Mouse (Mus musculus) midbrain, embryonic 12.5 days (tissue): ENCODE measurements around the gene Fam114a2. TPM values are rescaled to one million over a fixed set of nuclear protein-coding genes. Genes with fewer than 3 reads are reported as not detected.

Experiments
- ATAC-seq: fragments of 200-750 bp; cut with Nextera tagmentation; 2 replicates; pipeline ENCODE4 v1.8.0; 2017; ENCODE audit warnings: low read depth, moderate TSS enrichment, moderate library complexity; ENCODE audit not compliant: low FRiP score
- H3K27ac ChIP-seq: fragments of 300-500 bp; sonication (generic); replicated peaks from 2 replicates; pipeline ENCODE4 v1.5.1; 2016; ENCODE audit warnings: mild to moderate bottlenecking
- H3K27me3 ChIP-seq: fragments of 300-500 bp; sonication (generic); 2 replicates; pipeline ENCODE4 v1.6.1; 2016; ENCODE audit warnings: mild to moderate bottlenecking
- H3K36me3 ChIP-seq: fragments of 300-500 bp; sonication (generic); 2 replicates; pipeline ENCODE4 v1.6.1; 2016
- H3K4me1 ChIP-seq: fragments of 300-500 bp; sonication (generic); 2 replicates; pipeline ENCODE4 v1.6.1; 2016
- H3K4me2 ChIP-seq: fragments of 300-500 bp; sonication (generic); replicated peaks from 2 replicates; pipeline ENCODE4 v1.6.1; 2016; ENCODE audit warnings: mild to moderate bottlenecking, moderate library complexity
- H3K4me3 ChIP-seq: fragments of 300-500 bp; sonication (generic); 2 replicates; pipeline ENCODE4 v1.5.1; 2016; ENCODE audit warnings: mild to moderate bottlenecking
- H3K9ac ChIP-seq: fragments of 300-500 bp; sonication (generic); replicated peaks from 2 replicates; pipeline ENCODE4 v1.6.1; 2016; ENCODE audit warnings: mild to moderate bottlenecking, moderate library complexity
- H3K9me3 ChIP-seq: fragments of 300-500 bp; sonication (generic); 2 replicates; pipeline ENCODE4 v1.6.1; 2016; ENCODE audit warnings: mild to moderate bottlenecking
- WGBS: fragments of 180-500 bp; shearing (Covaris S2); methylation state at CpG from one replicate; pipeline ENCODE4 v1.1.7; 2016; 5-methylcytosine and 5-hydroxymethylcytosine counted together
- polyA plus RNA-seq: library from polyadenylated mRNA; unstranded; fragments of >200 nt; fragmentation: Nextera tagmentation; extraction: Ambion mirVana; gene quantifications from 2 replicates; pipeline ENCODE4 v1.2.1, GENCODE M21; 2016

Fam114a2 gene
- polyA plus RNA-seq, 1 experiment from 2014 or later, result 81.0 TPM

DNA sequence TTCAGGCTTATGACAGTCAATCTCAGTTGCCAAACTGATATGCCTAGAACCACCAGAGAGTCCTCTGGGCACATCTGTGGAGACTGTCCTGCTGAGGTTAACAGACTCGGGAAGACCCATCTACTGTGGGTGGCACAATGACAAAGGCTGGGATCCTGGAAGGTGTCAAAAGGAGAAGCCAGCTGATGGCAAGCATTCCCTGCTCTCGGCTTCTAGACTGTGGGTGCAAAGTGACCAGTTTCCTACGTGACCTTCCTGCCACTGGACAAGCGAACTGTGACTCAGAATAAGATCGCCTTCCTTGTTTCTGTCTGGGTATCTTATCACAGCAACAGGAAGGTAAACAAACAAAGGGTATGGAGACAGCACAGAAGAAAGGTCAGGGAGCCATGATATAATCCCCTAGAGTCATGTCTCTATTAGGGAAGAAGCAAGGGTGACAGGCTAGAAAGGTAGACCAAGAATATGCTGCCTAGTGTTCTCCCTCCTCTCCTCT lies 1.4 kb downstream of the Fam114a2 start:
- Histone ChIP-seq H3K4me1 (peaks cover 17% of the 10 kb centered on the region), H3K27me3 (no peaks in the 10 kb centered on the region), H3K9me3 (no peaks in the 10 kb centered on the region), H3K4me3 (no peak overlapping the region), H3K36me3 (peaks cover 21% of the 10 kb centered on the region), H3K27ac (no peak overlapping the region), H3K4me2 (peak overlapping the region; percentile 75), H3K9ac (no peak overlapping the region)
- 66% methylated on average over 5 of the region's 5 CpGs for WGBS
- ATAC-seq, result no peak

DNA sequence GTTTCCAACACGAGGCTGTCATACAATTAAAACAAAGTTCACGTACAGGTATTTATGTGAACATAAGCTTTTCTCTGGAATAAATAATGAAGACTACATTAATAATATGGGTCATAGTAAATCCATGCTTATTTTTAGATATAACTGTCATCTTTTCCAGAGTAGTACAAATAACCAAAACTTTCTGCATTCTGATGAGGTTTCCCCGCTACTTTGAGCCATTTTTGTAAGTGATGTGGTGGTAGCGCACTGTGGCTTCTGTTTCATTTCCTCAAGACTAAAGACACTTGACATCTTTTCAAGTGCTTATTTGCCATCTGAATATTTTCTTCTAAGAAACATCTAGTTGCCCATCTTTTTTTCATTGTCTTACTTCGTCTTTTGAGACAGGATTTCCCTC lies 3.2 kb downstream of the Fam114a2 start:
- Histone ChIP-seq H3K27me3 (no peaks in the 10 kb centered on the region), H3K27ac (no peak overlapping the region), H3K9me3 (no peaks in the 10 kb centered on the region), H3K4me1 (peaks cover 17% of the 10 kb centered on the region), H3K9ac (no peak overlapping the region), H3K36me3 (peaks cover 36% of the 10 kb centered on the region), H3K4me2 (no peak overlapping the region), H3K4me3 (no peak overlapping the region)
- ATAC-seq, result no peak
- 89% methylated on average over 5 of the region's 5 CpGs for WGBS

DNA sequence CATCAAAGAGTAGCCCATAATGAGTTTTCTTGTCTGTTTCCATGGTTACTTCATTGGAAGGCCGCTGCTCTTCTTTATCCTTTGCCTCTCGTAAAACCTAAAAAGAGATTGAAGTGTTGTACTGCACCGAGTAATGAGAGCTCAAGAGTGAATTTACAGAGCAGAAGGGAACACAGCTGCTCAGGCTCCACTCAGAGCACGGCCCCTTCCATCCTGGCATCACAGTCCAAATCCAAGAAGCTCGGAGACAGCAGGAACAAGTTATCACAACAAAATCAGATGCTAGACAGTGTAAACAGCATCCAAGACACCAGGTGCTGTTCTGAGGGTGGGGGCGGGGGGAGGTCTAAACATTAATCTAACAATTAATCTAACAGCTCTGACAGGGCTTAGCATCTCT lies 11.5 kb downstream of the Fam114a2 start:
- H3K36me3 ChIP-seq, result peaks cover 72% of the 10 kb centered on the region
- no peak overlapping the region for H3K4me2 ChIP-seq
- WGBS, result 33% methylated on average over 6 of the region's 6 CpGs
- ATAC-seq, result no peak
- no peak overlapping the region for H3K4me3 ChIP-seq
- H3K9me3 ChIP-seq, result no peaks in the 10 kb centered on the region
- peaks cover 10% of the 10 kb centered on the region for H3K4me1 ChIP-seq
- no peak overlapping the region for H3K9ac ChIP-seq
- no peaks in the 10 kb centered on the region for H3K27me3 ChIP-seq
- H3K27ac ChIP-seq, result peak overlapping the region; percentile 71

DNA sequence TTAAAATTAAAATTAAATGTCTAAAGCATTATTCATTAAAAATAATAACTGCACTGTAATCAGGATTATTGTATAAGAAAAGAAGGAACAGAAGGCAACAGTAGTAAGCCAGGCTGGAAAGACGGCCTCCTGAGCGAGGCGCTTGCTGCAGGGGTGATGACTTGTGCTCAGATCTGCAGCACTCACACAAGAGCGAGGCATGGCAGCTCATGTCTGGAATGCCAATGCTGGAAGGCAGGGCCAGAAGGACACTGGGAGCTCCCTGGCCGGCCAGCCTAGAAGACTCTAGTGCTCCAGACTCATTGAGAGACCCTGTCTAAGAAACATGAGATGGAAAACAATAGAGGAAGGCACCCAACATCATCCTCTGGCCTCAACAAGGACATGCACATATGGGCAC lies 15.3 kb downstream of the Fam114a2 start:
- H3K4me1 ChIP-seq, result peaks cover 10% of the 10 kb centered on the region
- WGBS, result 82% methylated on average over 5 of the region's 5 CpGs
- no peak overlapping the region for H3K27ac ChIP-seq
- ATAC-seq, result no peak
- no peak overlapping the region for H3K9ac ChIP-seq
- peaks cover 75% of the 10 kb centered on the region for H3K36me3 ChIP-seq
- H3K9me3 ChIP-seq, result no peaks in the 10 kb centered on the region
- H3K4me2 ChIP-seq, result no peak overlapping the region
- no peaks in the 10 kb centered on the region for H3K27me3 ChIP-seq
- H3K4me3 ChIP-seq, result no peak overlapping the region

DNA sequence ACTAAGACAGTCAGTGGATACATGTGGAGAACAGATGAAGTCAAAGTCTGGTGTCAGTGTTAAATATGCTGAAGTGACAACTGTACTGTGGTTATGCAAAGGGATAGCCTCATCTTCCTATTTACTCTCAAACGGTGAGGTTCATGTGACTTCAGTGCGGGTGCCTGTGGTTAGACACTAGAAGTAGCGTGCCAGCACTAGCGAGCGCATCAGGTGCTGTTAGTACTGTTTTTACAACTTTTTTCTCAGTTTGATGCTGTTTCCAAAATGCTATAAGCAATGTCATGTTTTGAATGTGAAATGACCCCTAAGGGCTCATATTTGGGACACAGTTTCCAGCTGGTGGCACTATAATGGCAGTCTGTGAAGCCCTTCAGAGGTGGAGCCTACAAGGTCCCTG lies 20.2 kb downstream of the Fam114a2 start:
- ATAC-seq, result no peak
- Histone ChIP-seq H3K4me1 (no peaks in the 10 kb centered on the region), H3K4me2 (no peak overlapping the region), H3K9ac (no peak overlapping the region), H3K36me3 (peaks cover 81% of the 10 kb centered on the region), H3K9me3 (no peaks in the 10 kb centered on the region), H3K27me3 (no peaks in the 10 kb centered on the region), H3K27ac (no peak overlapping the region), H3K4me3 (no peak overlapping the region)
- 98% methylated on average over 5 of the region's 5 CpGs for WGBS

DNA sequence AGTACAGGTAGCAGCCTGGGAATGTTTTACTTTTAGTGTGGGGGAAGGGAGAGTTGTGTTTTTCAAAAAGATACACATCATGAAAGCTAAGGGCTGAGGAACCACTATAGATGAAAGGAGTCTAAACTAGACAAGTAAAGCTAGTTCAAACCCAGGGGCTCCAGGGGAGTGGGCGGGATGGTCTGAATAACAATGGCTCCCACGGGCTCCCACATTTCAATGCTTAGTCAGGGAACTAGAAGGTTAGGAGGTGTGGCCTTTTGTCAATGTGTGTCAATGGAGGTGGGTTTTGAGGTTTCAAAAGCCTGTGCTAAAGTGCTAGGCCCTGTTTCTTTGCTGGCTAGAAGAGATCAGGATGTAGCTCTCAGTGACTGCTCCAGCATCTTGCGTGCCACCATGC lies 20.7 kb downstream of the Fam114a2 start:
- H3K36me3 ChIP-seq, result peaks cover 85% of the 10 kb centered on the region
- H3K4me2 ChIP-seq, result no peak overlapping the region
- H3K9ac ChIP-seq, result no peak overlapping the region
- 56% methylated on average over 3 of the region's 3 CpGs for WGBS
- H3K27me3 ChIP-seq, result no peaks in the 10 kb centered on the region
- no peaks in the 10 kb centered on the region for H3K4me1 ChIP-seq
- ATAC-seq, result no peak
- H3K27ac ChIP-seq, result no peak overlapping the region
- H3K4me3 ChIP-seq, result no peak overlapping the region
- no peaks in the 10 kb centered on the region for H3K9me3 ChIP-seq

DNA sequence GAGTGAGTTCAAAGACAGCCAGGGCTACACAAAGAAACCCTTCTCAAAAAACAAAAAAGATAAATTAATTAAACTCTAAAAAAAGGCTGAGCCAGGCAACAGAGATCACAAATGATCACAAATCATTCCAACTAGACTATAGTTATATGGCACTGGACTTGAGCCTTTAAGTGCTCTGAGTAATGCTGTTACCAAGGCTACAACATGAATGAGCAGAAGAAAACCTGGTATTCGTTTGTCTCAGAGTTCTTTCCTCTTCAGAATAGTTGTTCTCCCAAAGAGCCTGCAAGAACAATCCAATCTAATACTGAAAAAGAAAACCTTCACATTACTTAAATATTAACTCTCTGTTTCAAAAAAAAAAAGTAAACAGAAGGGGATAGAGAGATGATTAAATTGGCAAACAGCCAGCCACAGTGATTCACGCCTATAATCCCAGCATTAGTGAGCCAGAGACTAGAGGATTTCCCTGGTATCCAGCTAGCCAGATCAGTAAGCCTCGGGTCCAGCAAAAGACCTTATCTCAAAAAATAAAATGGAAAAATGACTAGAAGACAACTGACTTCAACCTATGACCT lies 21.9 kb downstream of the Fam114a2 start:
- Histone ChIP-seq H3K27ac (no peak overlapping the region; the same call in 1 of the 2 replicates), H3K27me3 (no peaks in the 10 kb centered on the region), H3K4me2 (no peak overlapping the region), H3K36me3 (peaks cover 88% of the 10 kb centered on the region), H3K4me1 (no peaks in the 10 kb centered on the region), H3K9me3 (no peaks in the 10 kb centered on the region), H3K9ac (no peak overlapping the region), H3K4me3 (no peak overlapping the region)
- 47% methylated on average over 3 of the region's 3 CpGs for WGBS
- ATAC-seq, result no peak

DNA sequence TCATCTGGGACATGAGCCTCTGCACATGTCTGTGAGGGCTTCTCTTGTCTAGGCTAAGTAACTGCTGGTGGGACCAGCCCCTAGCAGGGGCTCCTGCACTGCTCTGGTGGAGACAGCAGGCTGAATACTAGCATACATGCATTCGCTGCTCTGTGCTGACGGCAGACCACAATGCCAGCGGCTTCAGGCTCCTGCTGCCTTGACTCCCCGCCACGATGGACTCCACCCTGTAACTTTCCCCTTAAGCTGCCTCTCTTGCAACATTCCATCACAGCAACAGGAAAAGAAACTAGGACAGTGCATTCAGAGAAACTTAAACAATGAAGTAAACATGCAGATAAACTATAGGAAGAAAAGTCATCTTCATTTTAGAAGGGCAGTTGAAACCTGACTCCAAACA lies 30.0 kb downstream of the Fam114a2 start:
- no peak for ATAC-seq
- Histone ChIP-seq H3K9me3 (no peaks in the 10 kb centered on the region), H3K4me2 (no peak overlapping the region), H3K4me1 (no peaks in the 10 kb centered on the region), H3K27me3 (no peaks in the 10 kb centered on the region), H3K4me3 (no peak overlapping the region), H3K36me3 (peaks cover 78% of the 10 kb centered on the region), H3K9ac (no peak overlapping the region), H3K27ac (no peak overlapping the region)
- WGBS, result 75% methylated on average over 5 of the region's 5 CpGs

DNA sequence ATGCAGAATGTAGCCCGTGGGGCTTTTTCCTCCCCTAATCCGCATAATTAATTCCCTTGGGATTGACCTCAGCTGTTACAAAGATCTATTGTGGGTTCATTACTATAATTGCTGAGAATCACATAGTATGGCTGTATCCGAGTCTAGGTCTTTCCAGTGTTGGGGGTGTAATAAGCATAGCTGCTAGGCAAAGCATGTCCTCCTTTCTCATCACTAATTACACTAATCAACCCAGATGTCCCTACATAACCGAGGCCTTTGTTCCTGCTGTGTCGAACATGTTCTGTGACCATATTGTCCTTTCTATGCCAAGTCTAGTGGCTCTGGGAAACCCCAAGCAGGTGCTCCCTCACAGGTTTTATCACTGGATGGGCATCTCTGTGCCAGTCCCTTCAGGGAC lies 40.3 kb downstream of the Fam114a2 start:
- H3K27ac ChIP-seq, result peak overlapping the region; percentile 70
- peaks cover 6% of the 10 kb centered on the region; the same call in 1 of the 2 replicates for H3K27me3 ChIP-seq
- H3K4me3 ChIP-seq, result no peak overlapping the region
- H3K4me1 ChIP-seq, result peaks cover 6% of the 10 kb centered on the region; the same call in 1 of the 2 replicates
- ATAC-seq, result peak; percentile 81
- no peak overlapping the region for H3K9ac ChIP-seq
- 70% methylated on average over 5 of the region's 5 CpGs for WGBS
- H3K4me2 ChIP-seq, result no peak overlapping the region
- peaks cover 35% of the 10 kb centered on the region for H3K36me3 ChIP-seq
- H3K9me3 ChIP-seq, result no peaks in the 10 kb centered on the region

DNA sequence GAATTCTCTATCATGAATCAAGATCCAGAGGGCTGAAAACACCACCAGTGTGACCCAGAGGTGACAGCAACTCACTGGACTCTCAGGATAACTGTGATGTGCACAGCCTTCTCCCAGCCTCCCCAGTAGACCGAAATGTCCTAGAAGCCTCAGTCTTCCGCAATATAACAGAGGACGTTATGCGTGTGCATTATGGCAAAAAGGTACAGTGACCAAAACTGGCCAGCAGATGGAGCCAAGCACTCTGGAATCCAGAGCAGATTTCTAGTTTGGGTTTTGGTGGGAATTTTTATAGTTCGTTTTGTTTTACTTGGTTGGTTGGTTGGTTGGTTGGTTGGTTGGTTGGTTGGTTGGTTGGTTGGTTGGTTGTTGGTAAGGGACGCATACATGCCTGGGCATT lies 43.3 kb downstream of the Fam114a2 start:
- peaks cover 12% of the 10 kb centered on the region; the same call in 1 of the 2 replicates for H3K36me3 ChIP-seq
- no peak overlapping the region for H3K4me3 ChIP-seq
- ATAC-seq, result no peak
- no peaks in the 10 kb centered on the region for H3K9me3 ChIP-seq
- peaks cover 6% of the 10 kb centered on the region; the same call in 1 of the 2 replicates for H3K4me1 ChIP-seq
- peaks cover 6% of the 10 kb centered on the region; the same call in 1 of the 2 replicates for H3K27me3 ChIP-seq
- 49% methylated on average over 6 of the region's 6 CpGs for WGBS
- H3K4me2 ChIP-seq, result no peak overlapping the region
- H3K27ac ChIP-seq, result no peak overlapping the region
- H3K9ac ChIP-seq, result no peak overlapping the region

DNA sequence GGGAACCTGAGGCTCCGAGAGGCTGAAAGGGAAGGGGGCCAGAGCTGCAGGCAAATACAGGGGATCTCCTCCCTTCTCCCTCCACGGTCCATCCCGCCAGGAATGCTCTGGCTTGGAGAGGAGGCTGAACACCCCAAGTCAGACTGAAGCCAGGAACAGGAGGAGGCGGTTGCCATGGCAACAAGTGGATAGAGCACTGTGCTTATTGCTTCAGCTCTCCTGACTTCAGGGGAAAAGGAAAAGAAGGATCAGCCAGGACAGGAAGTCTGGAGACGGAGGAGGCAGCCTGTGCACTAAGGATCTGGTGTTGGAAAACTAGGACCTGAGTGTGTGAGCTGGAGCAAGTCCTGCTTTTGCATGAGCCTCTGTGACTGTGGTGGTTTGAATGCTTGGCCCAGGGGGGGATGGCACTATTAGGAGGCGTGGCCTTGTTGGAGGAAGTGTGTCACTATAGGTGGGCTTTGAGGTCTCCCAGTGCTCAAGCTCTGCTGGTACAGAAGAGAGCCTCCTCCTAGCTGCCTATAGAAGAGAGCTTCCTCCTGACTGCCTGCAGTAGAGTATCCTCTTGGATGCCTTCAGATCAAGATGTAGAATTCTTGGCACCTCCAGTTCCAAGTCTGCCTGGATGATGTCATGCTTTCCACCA lies 44.0 kb downstream of the Fam114a2 start:
- Histone ChIP-seq H3K4me2 (no peak overlapping the region), H3K36me3 (peaks cover 7% of the 10 kb centered on the region; the same call in 1 of the 2 replicates), H3K9ac (no peak overlapping the region), H3K4me1 (peaks cover 6% of the 10 kb centered on the region; the same call in 1 of the 2 replicates), H3K27ac (no peak overlapping the region), H3K27me3 (peaks cover 6% of the 10 kb centered on the region; the same call in 1 of the 2 replicates), H3K9me3 (no peaks in the 10 kb centered on the region), H3K4me3 (no peak overlapping the region)
- no peak for ATAC-seq
- WGBS, result 63% methylated on average over 6 of the region's 6 CpGs

DNA sequence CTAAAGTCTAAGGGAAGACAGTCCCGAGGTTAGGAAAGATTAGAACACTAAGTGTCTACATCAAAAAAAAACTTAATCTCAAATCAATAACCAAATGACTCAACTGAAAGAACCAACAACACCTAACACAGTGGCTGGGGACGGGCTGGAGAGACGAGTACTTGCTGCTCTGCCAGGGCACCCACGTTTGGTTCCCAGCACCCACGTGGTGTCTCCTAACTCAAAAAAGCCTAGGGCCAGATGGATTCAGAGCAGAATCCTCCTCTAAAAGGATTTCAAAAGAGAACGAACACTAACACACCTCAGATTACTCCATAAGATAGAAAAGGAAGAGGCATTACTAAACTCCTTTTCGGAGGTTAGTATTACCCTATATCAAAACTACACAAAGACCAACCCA lies 47.4 kb downstream of the Fam114a2 start:
- no peak overlapping the region for H3K4me3 ChIP-seq
- ATAC-seq, result no peak
- no peaks in the 10 kb centered on the region for H3K36me3 ChIP-seq
- no peak overlapping the region for H3K9ac ChIP-seq
- peaks cover 6% of the 10 kb centered on the region; the same call in 1 of the 2 replicates for H3K4me1 ChIP-seq
- no peaks in the 10 kb centered on the region for H3K9me3 ChIP-seq
- H3K4me2 ChIP-seq, result no peak overlapping the region
- H3K27ac ChIP-seq, result no peak overlapping the region
- peaks cover 6% of the 10 kb centered on the region; the same call in 1 of the 2 replicates for H3K27me3 ChIP-seq
- WGBS, result 85% methylated on average over 7 of the region's 7 CpGs
